Comparison of ENCODE assay signal across 18 mouse cellular contexts in the genomic region with DNA sequence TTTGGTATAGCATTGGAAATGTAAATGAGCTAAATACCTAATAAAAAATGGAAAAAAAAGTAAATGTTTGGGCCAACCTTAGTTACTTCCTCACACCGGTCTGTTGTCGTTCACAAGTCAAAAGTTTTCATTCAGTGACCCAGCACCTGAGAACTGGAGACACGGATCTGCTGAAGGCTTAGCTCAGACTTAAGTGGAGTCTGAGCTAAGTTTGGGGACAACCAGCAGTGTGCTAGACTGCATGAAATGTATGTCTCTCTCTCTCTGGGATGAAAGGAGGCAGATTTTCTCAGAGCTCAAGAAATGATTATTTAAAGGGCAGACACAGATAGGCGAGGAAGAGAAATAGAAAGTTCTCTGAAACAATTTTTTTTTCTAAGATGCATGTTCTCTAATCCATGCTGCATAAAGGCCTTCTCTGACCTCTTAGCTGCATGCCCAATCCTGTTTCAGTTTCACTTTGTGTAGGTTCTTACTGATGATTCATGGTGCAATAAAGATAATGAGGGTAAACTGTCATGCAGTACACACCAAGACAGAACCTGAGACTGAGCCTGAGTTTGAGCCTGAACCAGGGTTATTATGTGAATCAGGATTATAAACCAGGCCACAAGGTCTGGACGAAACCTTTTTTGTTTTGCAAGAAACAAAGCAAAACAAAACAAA.
DNase-seq lines count a peak whose midpoint lies in the region; ATAC-seq lines count a peak whose summit lies in the region.
"Had no signal": no experiment of that assay in that cellular context is flagged by ENCODE, and none has a peak within 500 bp of the region (broad histone marks: within the 10 kb centered on the region; RNA-seq: fewer than 3 reads in every experiment).

No protein-coding gene starts in this region.

- no peaks in the 10 kb centered on the region for H3K4me1 ChIP-seq in forebrain, embryonic 16.5 days (replicated peaks; ENCODE audit: control insufficient read depth, insufficient read depth, low read length)
- H3K4me1 ChIP-seq: heart, embryonic 10.5 days had no signal

- intact Hi-C loops in heart, postnatal 14 days (cut with DNase I) = no loop called here

- H3K9ac ChIP-seq in forebrain, embryonic 16.5 days (replicated peaks; ENCODE audit: low read depth, low read length) = no peak overlapping the region
- H3K9ac ChIP-seq: forebrain, postnatal 0 days had no signal

- WGBS in forebrain, embryonic 16.5 days = 78% methylated on average over 5 of the region's 5 CpGs

- H3K9me3 ChIP-seq in forebrain, embryonic 16.5 days (ENCODE audit: control insufficient read depth, low read length) = no peaks in the 10 kb centered on the region
- H3K9me3 ChIP-seq: heart, embryonic 10.5 days had no signal

- H3K36me3 ChIP-seq in forebrain, embryonic 16.5 days (ENCODE audit: control insufficient read depth, insufficient read depth) = no peaks in the 10 kb centered on the region
- H3K36me3 ChIP-seq: heart, embryonic 10.5 days had no signal

- DNase-seq in A20 (ENCODE audit: low read depth, low spot score) = peak; percentile 19
- peak; percentile 10 for DNase-seq in Muller cell, postnatal 12 days (ENCODE audit: inconsistent ontology term)
- peak; percentile 72 for DNase-seq in induced T-regulatory cell, adult 2 months (ENCODE audit: low read depth)
- no peak for DNase-seq in urinary bladder, adult 18-20 months (ENCODE audit: low spot score in 2 of 2)
- DNase-seq in cerebellum, adult 8-10 months = no peak
- no peak for DNase-seq in heart, postnatal 14 days
- DNase-seq: adrenal gland, postnatal 25 days; cerebellum, postnatal 14 days; forebrain, postnatal 0 days; layer of hippocampus, adult 9-11 months; right cerebral cortex, postnatal 14 days had no signal

- no peak overlapping the region for H3K4me2 ChIP-seq in forebrain, embryonic 16.5 days (ENCODE audit: low read length)
- H3K4me2 ChIP-seq: liver, embryonic 11.5 days; midbrain, embryonic 11.5 days had no signal

- no peak overlapping the region for H3K4me3 ChIP-seq in forebrain, embryonic 16.5 days (replicated peaks; ENCODE audit: low read length)
- H3K4me3 ChIP-seq: erythroblast, embryonic 14.5 days; heart, embryonic 10.5 days had no signal

- H3K27me3 ChIP-seq in forebrain, embryonic 16.5 days (replicated peaks; ENCODE audit: control insufficient read depth, insufficient read depth, low read length) = no peaks in the 10 kb centered on the region

- peak; percentile 97 for ATAC-seq in megakaryocyte progenitor cell, adult 5-6 weeks (replicated peaks; ENCODE audit: poor library complexity)
- no peak for ATAC-seq in forebrain, embryonic 16.5 days
- ATAC-seq: forebrain, postnatal 0 days had no signal

- no peak overlapping the region for H3K27ac ChIP-seq in forebrain, embryonic 16.5 days (ENCODE audit: low read length)
- H3K27ac ChIP-seq: heart, embryonic 10.5 days; kidney, postnatal 0 days had no signal

Comparison
In these comparisons a context has a peak if more than half of its experiments do, and no peak if none do; other contexts are left out.
1. DNase-seq: peak in A20 (single experiment), Muller cell, postnatal 12 days (single experiment) and induced T-regulatory cell, adult 2 months (single experiment); none in urinary bladder, adult 18-20 months (0 of 2), cerebellum, adult 8-10 months (single experiment) and heart, postnatal 14 days (0 of 2).